Mouse (Mus musculus) spleen, postnatal 0 days (tissue): ENCODE data around the gene Map3k14. TPM values are rescaled to one million over a fixed set of nuclear protein-coding genes. Genes with fewer than 3 reads are reported as not detected.

Experiments
- polyA plus RNA-seq: library from polyadenylated mRNA; unstranded; fragments of >200 nt; fragmentation: Nextera tagmentation; extraction: Ambion mirVana; gene quantifications from 2 replicates; pipeline ENCODE4 v1.2.1, GENCODE M21; 2015

The Map3k14 gene
- polyA plus RNA-seq = 2.5 TPM in 2 replicates

GRCm38 (mm10) chr11:103267346-103268219, at the start of gene Map3k14:
Gene Map3k14 (minus strand): TSS chr11:103267472.

GRCm38 (mm10) chr11:103217790-103218516, 49.3 kb downstream of the Map3k14 start, which contains the start of gene Spata32:
Gene Spata32 (minus strand): TSS chr11:103218432.

GRCm38 (mm10) chr11:103208458-103208857, 58.8 kb downstream of the Map3k14 start, which contains the start of gene 1700023F06Rik:
Gene 1700023F06Rik (minus strand): TSS chr11:103208558.

GRCm38 (mm10) chr11:103170494-103171285, 96.6 kb downstream of the Map3k14 start, which contains the start of gene Fmnl1:
Gene Fmnl1 (plus strand): TSS chr11:103171107.

Other genes starting within 250 kb of the Map3k14 start
- gene Nmt1, start 239.3 kb downstream of the Map3k14 start, polyA plus RNA-seq = 53.0 and 56.6 TPM in 2 replicates
- gene Dcakd, start 239.1 kb downstream of the Map3k14 start, polyA plus RNA-seq = 20.9 and 27.5 TPM in 2 replicates
- gene Plcd3, start 165.8 kb downstream of the Map3k14 start, polyA plus RNA-seq = 0.82 and 1.1 TPM in 2 replicates
- 30.9 and 34.6 TPM in 2 replicates for gene Acbd4, start 165.8 kb downstream of the Map3k14 start, polyA plus RNA-seq
- 3.3 and 4.2 TPM in 2 replicates for gene Hexim1, start 151.2 kb downstream of the Map3k14 start, polyA plus RNA-seq
- gene Hexim2, start 135.0 kb downstream of the Map3k14 start, polyA plus RNA-seq = 8.2 and 8.6 TPM in 2 replicates
- 11.2 and 16.8 TPM in 2 replicates for gene Fmnl1, start 96.4 kb downstream of the Map3k14 start, polyA plus RNA-seq
- 0.25 and 0.52 TPM in 2 replicates for gene 1700023F06Rik, start 58.9 kb downstream of the Map3k14 start, polyA plus RNA-seq
- gene Spata32, start 49.0 kb downstream of the Map3k14 start, polyA plus RNA-seq = not detected in 2 replicates
- gene Arhgap27, start 96.2 kb upstream of the Map3k14 start, polyA plus RNA-seq = 6.2 and 7.8 TPM in 2 replicates
- gene Plekhm1, start 145.2 kb upstream of the Map3k14 start, polyA plus RNA-seq = 3.6 and 4.1 TPM in 2 replicates
- gene Lrrc37a, start 237.1 kb upstream of the Map3k14 start, polyA plus RNA-seq = not detected in 2 replicates